Comparison of ENCODE assay signal across 22 mouse cellular contexts in genomic region chr4:127736781-127737180, GRCm38 (mm10).
DNase-seq lines count a peak whose midpoint lies in the region; ATAC-seq lines count a peak whose summit lies in the region.
"Had no signal": no experiment of that assay in that cellular context is flagged by ENCODE, and none has a peak within 500 bp of the region (broad histone marks: within the 10 kb centered on the region; RNA-seq: fewer than 3 reads in every experiment).

No protein-coding gene starts in this region.

- ATAC-seq in forebrain, embryonic 15.5 days (replicated peaks), result no peak
- ATAC-seq: forebrain, embryonic 14.5 days; lung, postnatal 0 days had no signal

- H3K9ac ChIP-seq in forebrain, embryonic 15.5 days (replicated peaks), result no peak overlapping the region
- H3K9ac ChIP-seq: embryonic facial prominence, embryonic 12.5 days; limb, embryonic 15.5 days; neural tube, embryonic 15.5 days had no signal

- H3K27ac ChIP-seq in forebrain, embryonic 15.5 days (replicated peaks), result peak overlapping the region; percentile 56
- no peak overlapping the region for H3K27ac ChIP-seq in forebrain, embryonic 10.5 days
- H3K27ac ChIP-seq: embryonic facial prominence, embryonic 12.5 days; hindbrain, embryonic 10.5 days; kidney, postnatal 0 days; limb, embryonic 15.5 days; neural tube, embryonic 15.5 days had no signal

- WGBS in forebrain, embryonic 15.5 days, result 83% methylated on average over 2 of the region's 2 CpGs
- WGBS in forebrain, embryonic 10.5 days, result 85% methylated on average over 2 of the region's 2 CpGs

- no peak overlapping the region for H3K4me2 ChIP-seq in forebrain, embryonic 15.5 days (replicated peaks)
- H3K4me2 ChIP-seq: embryonic facial prominence, embryonic 12.5 days; limb, embryonic 15.5 days; neural tube, embryonic 15.5 days had no signal

- no peaks in the 10 kb centered on the region for H3K9me3 ChIP-seq in forebrain, embryonic 15.5 days
- H3K9me3 ChIP-seq in forebrain, embryonic 10.5 days, result no peaks in the 10 kb centered on the region
- H3K9me3 ChIP-seq: embryonic facial prominence, embryonic 12.5 days; hindbrain, embryonic 10.5 days; limb, embryonic 15.5 days; neural tube, embryonic 15.5 days had no signal

- peaks cover 21% of the 10 kb centered on the region for H3K4me1 ChIP-seq in forebrain, embryonic 15.5 days
- H3K4me1 ChIP-seq in forebrain, embryonic 10.5 days, result peaks cover 10% of the 10 kb centered on the region
- H3K4me1 ChIP-seq: embryonic facial prominence, embryonic 12.5 days had no signal

- DNase-seq in forebrain, embryonic 10.5 days (ENCODE audit: extremely low spot score, low spot score), result no peak
- DNase-seq in left cerebral cortex, adult 18-20 months (ENCODE audit: low spot score in 2 of 2), result peak; percentile 19 to 20
- no peak for DNase-seq in left cerebral cortex, postnatal 10 days (ENCODE audit: extremely low spot score in 1 of 2, low spot score in 2 of 2)
- DNase-seq in adrenal gland, postnatal 10 days, result peak; percentile 13
- peak; percentile 15 to 21 for DNase-seq in left cerebral cortex, postnatal 14 days (ENCODE audit: low spot score in 2 of 2)
- no peak for DNase-seq in kidney, postnatal 14 days
- DNase-seq in spleen, postnatal 10 days (ENCODE audit: low spot score in 2 of 2), result no peak
- DNase-seq: B cell, adult 2 months; cerebellum, adult 9-11 months; gastrocnemius, postnatal 14 days; kidney, adult 11 months; midbrain, embryonic 14.5 days; thymus, postnatal 36 days had no signal

- H3K27me3 ChIP-seq in forebrain, embryonic 15.5 days, result no peaks in the 10 kb centered on the region
- H3K27me3 ChIP-seq in forebrain, embryonic 10.5 days (ENCODE audit: poor library complexity, severe bottlenecking), result 0 out of 2 replicates have a peak, but pooled peaks cover 6% of the 10 kb centered on the region
- H3K27me3 ChIP-seq: embryonic facial prominence, embryonic 12.5 days; limb, embryonic 15.5 days; neural tube, embryonic 15.5 days had no signal

- intact Hi-C loops in left cerebral cortex, postnatal 10 days (cut with DNase I), result no loop called here
- intact Hi-C loops in left cerebral cortex, postnatal 14 days (cut with DNase I), result no loop called here

- no peaks in the 10 kb centered on the region for H3K36me3 ChIP-seq in forebrain, embryonic 15.5 days
- H3K36me3 ChIP-seq in forebrain, embryonic 10.5 days (replicated peaks), result no peaks in the 10 kb centered on the region
- H3K36me3 ChIP-seq: embryonic facial prominence, embryonic 12.5 days; hindbrain, embryonic 10.5 days; limb, embryonic 15.5 days; neural tube, embryonic 15.5 days had no signal

- no peak overlapping the region for H3K4me3 ChIP-seq in forebrain, embryonic 15.5 days
- H3K4me3 ChIP-seq in forebrain, embryonic 10.5 days, result no peak overlapping the region
- H3K4me3 ChIP-seq: embryonic facial prominence, embryonic 12.5 days; erythroblast, embryonic 14.5 days; hindbrain, embryonic 10.5 days; limb, embryonic 15.5 days; neural tube, embryonic 15.5 days had no signal

Comparison
In these comparisons a context has a peak if more than half of its experiments do, and no peak if none do; other contexts are left out.
1. DNase-seq: peak in left cerebral cortex, adult 18-20 months (2 of 2), adrenal gland, postnatal 10 days (single experiment) and left cerebral cortex, postnatal 14 days (2 of 2); none in forebrain, embryonic 10.5 days (single experiment), left cerebral cortex, postnatal 10 days (0 of 2), kidney, postnatal 14 days (single experiment) and spleen, postnatal 10 days (0 of 2).